Mouse (Mus musculus): ENCODE results near the gene Hyal1. TPM values are rescaled to one million over a fixed set of nuclear protein-coding genes. Genes with fewer than 3 reads are reported as not detected.

Gene Hyal1
- total RNA-seq, 2 experiments from 2014 or later, result 7.4 to 9.8 TPM

GRCm38 (mm10) chr9:107590058-107590772, 13.5 kb downstream of the Hyal1 start:
- ATAC-seq (replicated peaks; ENCODE audit: low FRiP score, poor library complexity, severe bottlenecking), result peak; percentile 53

- ATAC-seq (replicated peaks; ENCODE audit: low FRiP score, poor library complexity, severe bottlenecking), result no peak
Observed at GRCm38 (mm10) chr9:107590773-107591060, 14.0 kb downstream of the Hyal1 start.

GRCm38 (mm10) chr9:107593101-107593976, 16.6 kb downstream of the Hyal1 start:
- ATAC-seq (replicated peaks; ENCODE audit: low FRiP score, poor library complexity, severe bottlenecking), result no peak

- no peak for ATAC-seq (replicated peaks; ENCODE audit: low FRiP score, poor library complexity, severe bottlenecking)
Observed at GRCm38 (mm10) chr9:107594281-107595062, 17.7 kb downstream of the Hyal1 start.

GRCm38 (mm10) chr9:107596619-107597569, 20.2 kb downstream of the Hyal1 start:
- no peak for ATAC-seq (replicated peaks; ENCODE audit: low FRiP score, poor library complexity, severe bottlenecking)

GRCm38 (mm10) chr9:107598385-107598784, 21.7 kb downstream of the Hyal1 start:
- no peak for ATAC-seq (replicated peaks; ENCODE audit: low FRiP score, poor library complexity, severe bottlenecking)

GRCm38 (mm10) chr9:107599433-107599832, 22.7 kb downstream of the Hyal1 start:
- ATAC-seq (replicated peaks; ENCODE audit: low FRiP score, poor library complexity, severe bottlenecking), result no peak

GRCm38 (mm10) chr9:107599842-107600241, 23.1 kb downstream of the Hyal1 start:
- no peak for ATAC-seq (replicated peaks; ENCODE audit: low FRiP score, poor library complexity, severe bottlenecking)

- ATAC-seq (replicated peaks; ENCODE audit: low FRiP score, poor library complexity, severe bottlenecking), result no peak
Observed at GRCm38 (mm10) chr9:107600745-107601144, 24.0 kb downstream of the Hyal1 start.

GRCm38 (mm10) chr9:107601275-107601674, 24.5 kb downstream of the Hyal1 start:
- no peak for ATAC-seq (replicated peaks; ENCODE audit: low FRiP score, poor library complexity, severe bottlenecking)

- ATAC-seq (replicated peaks; ENCODE audit: low FRiP score, poor library complexity, severe bottlenecking), result peak; percentile 81
Observed at GRCm38 (mm10) chr9:107602068-107602648, 25.4 kb downstream of the Hyal1 start.

- ATAC-seq (replicated peaks; ENCODE audit: low FRiP score, poor library complexity, severe bottlenecking), result no peak
Observed at GRCm38 (mm10) chr9:107603251-107603650, 26.5 kb downstream of the Hyal1 start.

- no peak for ATAC-seq (replicated peaks; ENCODE audit: low FRiP score, poor library complexity, severe bottlenecking)
Observed at GRCm38 (mm10) chr9:107605041-107605661, 28.4 kb downstream of the Hyal1 start.

GRCm38 (mm10) chr9:107606591-107606990, 29.9 kb downstream of the Hyal1 start:
- no peak for ATAC-seq (replicated peaks; ENCODE audit: low FRiP score, poor library complexity, severe bottlenecking)

- ATAC-seq (replicated peaks; ENCODE audit: low FRiP score, poor library complexity, severe bottlenecking), result no peak
Observed at GRCm38 (mm10) chr9:107607036-107607435, 30.3 kb downstream of the Hyal1 start.

GRCm38 (mm10) chr9:107607653-107608245, 31.0 kb downstream of the Hyal1 start:
- ATAC-seq (replicated peaks; ENCODE audit: low FRiP score, poor library complexity, severe bottlenecking), result no peak

- no peak for ATAC-seq (replicated peaks; ENCODE audit: low FRiP score, poor library complexity, severe bottlenecking)
Observed at GRCm38 (mm10) chr9:107608741-107609432, 32.2 kb downstream of the Hyal1 start, which contains the start of gene Sema3b. TSS of gene Sema3b (minus strand) at chr9:107609229.

GRCm38 (mm10) chr9:107609433-107609830, 32.7 kb downstream of the Hyal1 start:
- ATAC-seq (replicated peaks; ENCODE audit: low FRiP score, poor library complexity, severe bottlenecking), result no peak
